Mouse (Mus musculus): ENCODE results near the gene Cux1.

DNA sequence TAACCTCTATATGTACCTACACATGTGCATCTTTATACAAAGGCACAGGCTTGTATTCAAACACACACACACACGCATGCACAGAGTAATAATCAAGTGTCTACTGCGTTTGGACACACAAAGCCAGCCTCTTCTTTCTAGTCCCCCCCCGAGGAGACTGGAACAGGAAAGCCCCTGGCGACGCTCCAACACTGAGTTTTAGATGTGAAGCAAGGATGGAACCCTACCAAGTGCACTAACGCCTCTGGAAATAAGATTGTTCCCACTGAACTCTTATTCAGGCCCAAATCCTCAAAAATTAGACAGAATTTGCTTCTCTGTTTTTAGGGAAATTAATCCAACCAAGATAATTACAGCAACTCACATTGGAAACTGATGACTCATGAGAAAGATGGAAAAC, 212.6 kb downstream of the Cux1 start:
- TF ChIP-seq POLR2A (IDR thresholded peaks at IDR 0.05; ENCODE audit: low read depth, low read length) (no peak), CTCF (IDR thresholded peaks at IDR 0.05; ENCODE audit: extremely low read depth, insufficient read length, insufficient replicate concordance, low read depth, low read length) (no peak)
